Mouse (Mus musculus) effector memory CD4-positive, alpha-beta T cell, adult 5 months (primary cell): ENCODE data around the gene Higd1b. TPM values are rescaled to one million over a fixed set of nuclear protein-coding genes. Genes with fewer than 3 reads are reported as not detected.

ENCODE experiments used
- polyA plus RNA-seq: library from polyadenylated mRNA; unstranded; fragments of 100-300 nt; shearing (Covaris generic); gene quantifications from one replicate; pipeline ENCODE4 v1.2.1, GENCODE M21; 2017

The Higd1b gene
- polyA plus RNA-seq, result not detected

GRCm38 (mm10) chr11:102835549-102835948 lies at the start of gene Higd1b:
Gene Higd1b (plus strand): TSS chr11:102835849.

GRCm38 (mm10) chr11:102819021-102819782 lies 16.4 kb upstream of the Higd1b start, which contains the start of gene Gjc1:
Gene Gjc1 (minus strand): TSS chr11:102819700.

GRCm38 (mm10) chr11:102880585-102881313 lies 45.1 kb downstream of the Higd1b start, which contains the start of the genes Eftud2 and Ccdc103:
Gene Eftud2 (minus strand): TSS chr11:102880985.
Gene Ccdc103 (plus strand): TSS chr11:102881204.

GRCm38 (mm10) chr11:102884616-102885219 lies 49.1 kb downstream of the Higd1b start, which contains the start of gene Fam187a:
Gene Fam187a (plus strand): TSS chr11:102885169.

Other genes with a start within 250 kb of the Higd1b start
- not detected for gene Fzd2, start 231.5 kb upstream of the Higd1b start, polyA plus RNA-seq
- not detected for gene Meioc, start 172.1 kb upstream of the Higd1b start, polyA plus RNA-seq
- gene Ccdc43, start 138.1 kb upstream of the Higd1b start, polyA plus RNA-seq, result 31.9 TPM
- gene Adam11, start 74.4 kb upstream of the Higd1b start, polyA plus RNA-seq, result not detected
- gene Gjc1, start 16.1 kb upstream of the Higd1b start, polyA plus RNA-seq, result 0.16 TPM
- gene Eftud2, start 45.1 kb downstream of the Higd1b start, polyA plus RNA-seq, result 111 TPM
- not detected for gene Ccdc103, start 45.4 kb downstream of the Higd1b start, polyA plus RNA-seq
- gene Fam187a, start 49.3 kb downstream of the Higd1b start, polyA plus RNA-seq, result not detected
- not detected for gene Gfap, start 65.1 kb downstream of the Higd1b start, polyA plus RNA-seq
- 0.84 TPM for gene Kif18b, start 89.3 kb downstream of the Higd1b start, polyA plus RNA-seq
- not detected for gene C1ql1, start 110.8 kb downstream of the Higd1b start, polyA plus RNA-seq
- gene Nmt1, start 192.3 kb downstream of the Higd1b start, polyA plus RNA-seq, result 66.1 TPM
- 8.9 TPM for gene Dcakd, start 192.5 kb downstream of the Higd1b start, polyA plus RNA-seq